Mouse (Mus musculus): ENCODE measurements around the gene N4bp1.

DNA sequence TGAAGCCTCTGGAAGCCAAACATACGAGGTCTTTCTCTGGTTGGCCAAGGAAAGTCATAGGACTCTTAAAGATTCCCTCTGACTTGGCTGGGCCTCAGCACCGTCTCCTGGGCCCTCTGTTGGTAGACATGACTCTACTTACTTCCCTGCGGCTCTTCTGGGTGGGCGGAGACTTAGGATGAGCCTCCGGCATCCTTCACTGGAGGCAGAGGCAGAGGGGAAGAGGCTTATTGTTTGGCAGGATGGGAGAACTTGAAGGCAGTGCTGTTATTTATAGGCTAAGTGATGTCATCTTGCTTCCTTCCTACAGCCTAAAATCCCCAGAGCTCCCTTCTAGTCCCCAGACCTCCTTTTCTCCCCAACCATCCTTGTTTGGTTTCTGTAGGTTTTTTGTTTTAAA lies 98.6 kb downstream of the N4bp1 start:
- TF ChIP-seq POLR2A (IDR thresholded peaks at IDR 0.05; ENCODE audit: low read depth, low read length) (no peak), CTCF (IDR thresholded peaks at IDR 0.05; ENCODE audit: borderline replicate concordance, insufficient read depth, low read length) (no peak)
